Mouse (Mus musculus) lung, postnatal 0 days (tissue): ENCODE data around the gene Dlat. TPM values are rescaled to one million over a fixed set of nuclear protein-coding genes. Genes with fewer than 3 reads are reported as not detected.
A peak's percentile ranks its signal among the peaks of the same experiment; 100 is the strongest.
"Not testable (repeated sequence)": the region's sequence is repeated elsewhere in the genome, so short reads cannot be mapped to it uniquely, and the experiment has no call there.

ENCODE experiments used
- ATAC-seq: fragments of 200-750 bp; cut with Nextera tagmentation; 2 replicates; pipeline ENCODE4 v1.8.0; 2017; ENCODE audit warnings: moderate library complexity
- DNase-seq: peaks from one replicate; pipeline ENCODE4 v3.0.0-alpha.2; 2016; ENCODE audit warnings: low spot score
- H3K27ac ChIP-seq: fragments of 300-500 bp; sonication (generic); 2 replicates; pipeline ENCODE4 v1.5.1; 2014; ENCODE audit warnings: antibody characterized with exemption, mild to moderate bottlenecking, low read length, mixed read lengths
- H3K27me3 ChIP-seq: fragments of 300-500 bp; sonication (generic); replicated peaks from 2 replicates; pipeline ENCODE4 v1.6.1; 2014; ENCODE audit warnings: low read length, mixed read lengths; ENCODE audit not compliant: insufficient read depth
- H3K36me3 ChIP-seq: fragments of 300-500 bp; sonication (generic); 2 replicates; pipeline ENCODE4 v1.6.1; 2014; ENCODE audit warnings: low read length, mixed read lengths; ENCODE audit not compliant: insufficient read depth
- H3K4me1 ChIP-seq: fragments of 300-500 bp; sonication (generic); 2 replicates; pipeline ENCODE4 v1.6.1; 2014; ENCODE audit warnings: antibody characterized with exemption, low read depth, low read length, mixed read lengths; ENCODE audit not compliant: insufficient read depth
- H3K4me2 ChIP-seq: fragments of 300-500 bp; sonication (generic); replicated peaks from 2 replicates; pipeline ENCODE4 v1.6.1; 2014; ENCODE audit warnings: low read depth, mild to moderate bottlenecking, low read length, moderate library complexity, mixed read lengths
- H3K4me3 ChIP-seq: fragments of 300-500 bp; sonication (generic); 2 replicates; pipeline ENCODE4 v1.5.1; 2014; ENCODE audit warnings: low read depth, low read length
- H3K9ac ChIP-seq: fragments of 300-500 bp; sonication (generic); replicated peaks from 2 replicates; pipeline ENCODE4 v1.6.1; 2014; ENCODE audit warnings: low read depth, mild to moderate bottlenecking
- H3K9me3 ChIP-seq: fragments of 300-500 bp; sonication (generic); 2 replicates; pipeline ENCODE4 v1.6.1; 2016; ENCODE audit warnings: low read length, mixed read lengths
- CTCF ChIP-seq: IDR thresholded peaks from 2 replicates; pipeline ENCODE4 v1.5.1; 2016; ENCODE audit warnings: antibody characterized with exemption, mild to moderate bottlenecking
- EP300 ChIP-seq: IDR thresholded peaks from 2 replicates; pipeline ENCODE4 v1.6.1; 2016; ENCODE audit warnings: antibody characterized with exemption, mild to moderate bottlenecking, control low read depth
- WGBS: fragments of 180-500 bp; shearing (Covaris S2); extraction: QIAGEN DNeasy Blood & Tissue Kit; methylation state at CpG from one replicate; pipeline ENCODE4 v1.1.7; 2014; 5-methylcytosine and 5-hydroxymethylcytosine counted together
- polyA plus RNA-seq: library from polyadenylated mRNA; unstranded; fragments of >200 nt; fragmentation: Nextera tagmentation; extraction: Ambion mirVana; gene quantifications from 2 replicates; pipeline ENCODE4 v1.2.1, GENCODE M21; 2015

Gene Dlat
- polyA plus RNA-seq, 1 experiment from 2014 or later: 27.2 TPM

- ATAC-seq: no peak
- H3K36me3 ChIP-seq: peaks cover 14% of the 10 kb centered on the region
- H3K4me3 ChIP-seq: no peak overlapping the region
- no peak overlapping the region for H3K4me2 ChIP-seq
- no peaks in the 10 kb centered on the region for H3K27me3 ChIP-seq
- no peaks in the 10 kb centered on the region for H3K4me1 ChIP-seq
- H3K27ac ChIP-seq: no peak overlapping the region
- TF ChIP-seq EP300 (no peak), CTCF (no peak)
- H3K9ac ChIP-seq: no peak overlapping the region
- 91% methylated on average over 11 of the region's 11 CpGs for WGBS
- H3K9me3 ChIP-seq: no peaks in the 10 kb centered on the region
- DNase-seq: no peak
These were observed 25.3 kb downstream of the Dlat start for GRCm38 (mm10) chr9:50634270-50634669.

DNA sequence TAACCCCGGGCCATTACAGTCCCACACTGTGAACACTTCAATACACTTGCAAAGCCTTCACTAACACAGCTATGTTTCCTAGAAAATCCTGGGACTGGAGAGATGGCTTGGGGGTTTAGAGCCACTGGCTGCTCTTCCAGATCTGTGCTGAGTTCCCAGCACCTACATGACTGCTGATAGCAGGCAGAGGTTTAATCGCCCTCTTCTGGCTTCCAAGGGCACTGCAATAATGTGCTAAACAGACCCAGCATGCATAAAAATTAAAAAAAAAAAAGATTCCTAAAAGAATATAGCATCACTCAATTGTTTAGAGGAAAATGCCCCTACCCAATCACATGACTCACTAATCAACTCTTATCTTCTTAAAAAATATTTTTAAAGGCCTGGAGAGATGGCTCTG, 26.5 kb downstream of the Dlat start:
- no peaks in the 10 kb centered on the region for H3K9me3 ChIP-seq
- H3K36me3 ChIP-seq: peaks cover 4% of the 10 kb centered on the region
- H3K9ac ChIP-seq: no peak overlapping the region
- DNase-seq (peak; percentile 6), ATAC-seq (no peak)
- no peaks in the 10 kb centered on the region for H3K27me3 ChIP-seq
- H3K4me2 ChIP-seq: no peak overlapping the region
- TF ChIP-seq CTCF (peak; percentile 46), EP300 (no peak)
- H3K4me3 ChIP-seq: no peak overlapping the region
- 59% methylated on average over 2 of the region's 2 CpGs for WGBS
- no peak overlapping the region for H3K27ac ChIP-seq
- H3K4me1 ChIP-seq: no peaks in the 10 kb centered on the region

DNA sequence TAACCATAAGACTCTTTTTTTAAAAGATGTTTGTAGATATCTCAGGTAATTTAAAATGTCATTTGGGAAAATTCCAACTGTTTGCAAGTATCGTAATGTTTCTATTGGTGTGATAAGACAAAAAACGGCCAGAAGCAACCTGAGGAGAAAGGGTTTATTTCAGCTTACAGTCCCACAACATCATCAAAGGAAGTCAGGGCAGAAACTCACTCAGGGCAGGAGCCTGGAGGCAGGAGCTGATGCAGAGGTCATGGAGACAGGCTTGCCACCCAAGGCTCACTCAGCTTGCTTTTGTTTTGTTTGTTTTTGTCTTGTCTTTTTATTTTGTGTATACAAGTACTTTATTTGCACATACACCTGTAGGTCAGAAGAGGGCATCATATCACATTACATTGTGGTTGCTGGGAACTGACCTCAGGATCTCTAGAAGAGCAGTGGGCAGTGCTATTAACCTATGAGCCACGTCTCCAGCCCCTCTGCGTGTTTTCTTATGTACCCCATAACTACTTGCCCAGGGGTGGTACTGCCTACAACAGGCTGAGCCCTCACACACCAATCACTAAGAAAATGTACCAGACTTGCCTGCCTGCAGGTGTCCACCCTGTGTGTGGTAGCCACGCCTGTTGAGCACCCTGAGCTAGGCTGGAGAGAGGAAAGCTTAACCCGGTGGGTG, 27.4 kb downstream of the Dlat start:
- no peaks in the 10 kb centered on the region for H3K27me3 ChIP-seq

DNA sequence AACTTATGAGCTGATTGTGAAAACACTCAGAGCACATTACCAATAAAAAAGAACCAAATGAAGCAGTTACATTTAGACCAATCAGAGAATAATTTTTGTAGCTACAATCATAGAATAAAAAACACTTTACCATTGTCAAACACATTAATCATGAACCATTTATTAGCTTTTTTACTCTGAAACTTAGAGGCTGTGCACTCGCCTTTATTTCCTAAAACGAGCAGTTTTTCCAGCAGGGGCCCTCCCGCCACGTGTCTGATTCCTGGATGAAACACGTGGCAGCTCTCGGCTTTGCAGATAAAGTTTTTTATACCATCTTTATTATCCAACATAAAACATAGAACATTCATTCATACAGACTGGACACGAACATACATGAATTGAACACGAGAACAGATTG, 28.7 kb downstream of the Dlat start:
- not testable (repeated sequence) for H3K9ac ChIP-seq, H3K9me3 ChIP-seq, ATAC-seq, H3K27me3 ChIP-seq, H3K36me3 ChIP-seq, DNase-seq, H3K27ac ChIP-seq, H3K4me1 ChIP-seq, H3K4me3 ChIP-seq, H3K4me2 ChIP-seq
- 85% methylated on average over 6 of the region's 8 CpGs for WGBS

More for the DNA sequence above, 27.4 kb downstream of the Dlat start:
- TF ChIP-seq EP300 (no peak), CTCF (no peak; the same call in 1 of the 2 replicates)
- ATAC-seq (no peak), DNase-seq (no peak)
- Histone ChIP-seq H3K36me3 (peaks cover 4% of the 10 kb centered on the region), H3K9ac (no peak overlapping the region), H3K9me3 (no peaks in the 10 kb centered on the region), H3K4me3 (no peak overlapping the region), H3K27ac (no peak overlapping the region), H3K4me2 (no peak overlapping the region), H3K4me1 (no peaks in the 10 kb centered on the region)
- 83% methylated on average over 6 of the region's 6 CpGs for WGBS

DNA sequence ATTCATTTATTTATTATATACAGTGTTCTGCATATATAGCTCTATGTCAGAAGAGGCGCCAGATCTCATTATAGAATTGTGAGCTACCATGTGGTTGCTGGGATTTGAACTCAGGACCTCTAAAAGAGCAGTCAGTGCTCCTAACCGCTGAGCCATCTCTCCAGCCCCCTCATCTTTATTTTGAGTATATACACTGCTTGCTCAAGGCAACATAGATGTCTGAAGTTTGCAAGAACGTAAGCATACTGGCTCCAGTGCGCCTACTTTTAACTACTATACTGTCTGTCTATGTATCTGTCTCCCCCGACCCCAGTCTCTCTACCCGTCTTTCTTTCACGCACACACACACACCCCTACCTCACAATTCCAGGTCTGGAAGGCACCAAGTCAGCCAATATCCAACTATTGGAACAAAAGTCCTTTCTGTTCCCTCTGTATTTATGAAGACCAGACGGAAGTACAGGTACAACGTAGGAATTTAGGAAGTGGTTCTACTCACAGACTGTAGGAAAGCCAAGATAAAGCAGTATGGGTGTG, 41.7 kb downstream of the Dlat start:
- TF ChIP-seq CTCF (no peak), EP300 (no peak)
- no peak for DNase-seq

DNA sequence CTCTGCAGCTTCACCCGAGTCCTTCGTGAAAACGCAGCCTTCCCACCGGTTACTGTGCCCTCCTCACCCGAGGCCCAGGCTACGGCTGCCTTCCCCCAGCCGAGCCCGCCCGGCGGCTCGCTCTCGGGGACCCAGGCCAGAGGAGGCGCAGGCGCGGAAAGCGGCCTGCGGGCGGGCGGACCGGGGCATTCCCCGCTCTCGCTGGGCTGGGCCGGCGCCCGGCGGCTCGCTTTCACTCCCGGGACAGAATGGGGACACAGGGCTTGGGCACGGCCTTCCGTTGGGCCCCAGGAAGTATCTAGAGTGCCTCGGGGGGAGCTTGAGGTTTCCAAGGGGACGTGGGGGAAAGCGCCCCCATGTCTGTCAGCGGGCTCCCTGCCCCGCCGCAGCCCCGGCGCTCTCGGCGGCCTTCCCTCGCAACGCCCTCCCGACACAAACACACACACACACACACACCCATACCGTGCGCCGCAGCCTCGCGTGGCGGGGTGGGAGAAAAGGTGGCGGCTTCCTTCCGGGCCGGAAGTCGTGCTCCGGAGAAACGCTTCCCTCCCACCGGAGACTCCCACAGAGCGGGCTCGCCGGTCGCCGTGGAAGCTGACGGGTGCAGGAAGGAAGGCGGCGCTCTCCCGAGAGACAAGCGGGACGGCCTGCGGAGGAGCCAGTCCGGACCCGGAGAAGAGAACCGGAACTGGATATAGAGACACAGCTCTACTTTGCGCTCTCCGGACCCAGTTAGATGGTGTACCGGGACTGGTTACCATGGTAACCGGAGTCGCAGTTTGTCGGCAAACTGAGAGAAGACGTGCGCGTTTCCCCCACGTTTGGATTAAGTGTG, 42.6 kb downstream of the Dlat start, which contains the start of the genes Pih1d2 and Nkapd1:
Gene Pih1d2 (plus strand): TSS at position 556 of the 838 bp plus-strand sequence.
Gene Nkapd1 (minus strand): TSS at position 699 of the 838 bp plus-strand sequence.
- no peaks in the 10 kb centered on the region for H3K4me1 ChIP-seq
- peak; percentile 26 for TF ChIP-seq CTCF
- TF ChIP-seq EP300: no peak
- peak within 1 kb of the TSS; percentile 97 for H3K27ac ChIP-seq
- no peaks in the 10 kb centered on the region for H3K9me3 ChIP-seq
- H3K4me3 ChIP-seq: peak within 1 kb of the TSS; percentile 87
- peak within 1 kb of the TSS; percentile 79 for H3K4me2 ChIP-seq
- H3K9ac ChIP-seq: peak within 1 kb of the TSS; percentile 90
- peak; percentile 95 for ATAC-seq
- under 1% methylated on average over 80 of the region's 81 CpGs for WGBS
- H3K27me3 ChIP-seq: no peaks in the 10 kb centered on the region
- peaks cover 8% of the 10 kb centered on the region for H3K36me3 ChIP-seq
- DNase-seq: peak; percentile 95

More for the DNA sequence above, 41.7 kb downstream of the Dlat start:
- no peak overlapping the region for H3K9ac ChIP-seq
- H3K27ac ChIP-seq: no peak overlapping the region
- WGBS: 59% methylated on average over 9 of the region's 9 CpGs
- H3K4me2 ChIP-seq: peak overlapping the region; percentile 79
- no peaks in the 10 kb centered on the region for H3K9me3 ChIP-seq
- H3K36me3 ChIP-seq: peaks cover 8% of the 10 kb centered on the region
- no peak for ATAC-seq
- H3K4me3 ChIP-seq: peak overlapping the region; percentile 87
- no peaks in the 10 kb centered on the region for H3K4me1 ChIP-seq
- H3K27me3 ChIP-seq: no peaks in the 10 kb centered on the region
